Comparison of ENCODE assay signal across 11 mouse cellular contexts in genomic region chr3:65533598-65533997, GRCm38 (mm10). TPM values are rescaled to one million over a fixed set of nuclear protein-coding genes. Genes with fewer than 3 reads are reported as not detected.
A peak's percentile ranks its signal among the peaks of the same experiment; 100 is the strongest.
DNase-seq lines count a peak whose midpoint lies in the region; ATAC-seq and TF ChIP-seq lines count a peak whose summit lies in the region.
"Had no signal": no experiment of that assay in that cellular context is flagged by ENCODE, and none has a peak within 500 bp of the region (broad histone marks: within the 10 kb centered on the region; RNA-seq: fewer than 3 reads in every experiment).

No protein-coding gene starts in this region.

- no peak overlapping the region for H3K4me2 ChIP-seq in liver, postnatal 0 days (ENCODE audit: low read depth, low read length)
- no peak overlapping the region for H3K4me2 ChIP-seq in liver, embryonic 12.5 days
- no peak overlapping the region for H3K4me2 ChIP-seq in limb, embryonic 11.5 days (ENCODE audit: low read depth, severe bottlenecking)
- H3K4me2 ChIP-seq: intestine, embryonic 15.5 days had no signal

- no peak for TF ChIP-seq EP300 in liver, postnatal 0 days (IDR thresholded peaks at IDR 0.05; ENCODE audit: low read depth)

- no peaks in the 10 kb centered on the region for H3K27me3 ChIP-seq in liver, postnatal 0 days (ENCODE audit: insufficient read depth, low read length)
- 0 out of 2 replicates have a peak, but pooled peaks cover 3% of the 10 kb centered on the region for H3K27me3 ChIP-seq in liver, embryonic 12.5 days (replicated peaks)
- no peaks in the 10 kb centered on the region for H3K27me3 ChIP-seq in limb, embryonic 11.5 days (ENCODE audit: control insufficient read depth, insufficient read depth, low read length)
- H3K27me3 ChIP-seq: intestine, embryonic 15.5 days had no signal

- no peaks in the 10 kb centered on the region for H3K9me3 ChIP-seq in liver, postnatal 0 days (ENCODE audit: low read length)
- no peaks in the 10 kb centered on the region for H3K9me3 ChIP-seq in liver, embryonic 12.5 days (replicated peaks)
- no peaks in the 10 kb centered on the region for H3K9me3 ChIP-seq in limb, embryonic 11.5 days (ENCODE audit: control insufficient read depth, low read length)
- H3K9me3 ChIP-seq: intestine, embryonic 15.5 days had no signal

- no peaks in the 10 kb centered on the region for H3K36me3 ChIP-seq in liver, postnatal 0 days (replicated peaks; ENCODE audit: insufficient read depth, low read length)
- H3K36me3 ChIP-seq in liver, embryonic 12.5 days: peaks cover 12% of the 10 kb centered on the region
- H3K36me3 ChIP-seq in limb, embryonic 11.5 days (ENCODE audit: control insufficient read depth, insufficient read depth, low read length): no peaks in the 10 kb centered on the region

- WGBS in liver, postnatal 0 days (ENCODE audit: insufficient replicate concordance): 53% methylated on average over 3 of the region's 3 CpGs
- 63% methylated on average over 3 of the region's 3 CpGs for WGBS in liver, embryonic 12.5 days (ENCODE audit: insufficient replicate concordance)
- 40% methylated on average over 3 of the region's 3 CpGs for WGBS in limb, embryonic 11.5 days

- ATAC-seq in liver, postnatal 0 days: peak; percentile 66
- ATAC-seq in liver, embryonic 12.5 days: no peak
- ATAC-seq in limb, embryonic 11.5 days (ENCODE audit: insufficient number of reproducible peaks, low FRiP score, low TSS enrichment, low read depth): no peak
- ATAC-seq in megakaryocyte progenitor cell, adult 5-6 weeks (replicated peaks; ENCODE audit: poor library complexity): no peak
- ATAC-seq: intestine, embryonic 15.5 days had no signal

- DNase-seq in embryo, embryonic 10 days (ENCODE audit: low spot score): peak; percentile 35
- DNase-seq in embryo, embryonic 9.5 days (ENCODE audit: extremely low spot score): no peak
- peak; percentile 24 for DNase-seq in liver, postnatal 0 days
- DNase-seq in R1 (ENCODE audit: low read depth, low spot score): peak; percentile 35
- DNase-seq in limb, embryonic 11.5 days (ENCODE audit: low spot score): peak; percentile 35
- DNase-seq in layer of hippocampus, adult 9-10 months (ENCODE audit: low spot score): no peak
- DNase-seq: gastrocnemius, postnatal 14 days; liver had no signal

- no peak overlapping the region for H3K27ac ChIP-seq in liver, postnatal 0 days (ENCODE audit: low read depth)
- no peak overlapping the region for H3K27ac ChIP-seq in liver, embryonic 12.5 days
- no peak overlapping the region for H3K27ac ChIP-seq in limb, embryonic 11.5 days (replicated peaks; ENCODE audit: low read depth, low read length)
- H3K27ac ChIP-seq: intestine, embryonic 15.5 days had no signal

- H3K9ac ChIP-seq in liver, postnatal 0 days (replicated peaks): no peak overlapping the region
- no peak overlapping the region for H3K9ac ChIP-seq in liver, embryonic 12.5 days
- no peak overlapping the region for H3K9ac ChIP-seq in limb, embryonic 11.5 days (ENCODE audit: low read length)
- H3K9ac ChIP-seq: intestine, embryonic 15.5 days had no signal

- peaks cover 4% of the 10 kb centered on the region for H3K4me1 ChIP-seq in liver, postnatal 0 days (ENCODE audit: insufficient read depth)
- H3K4me1 ChIP-seq in liver, embryonic 12.5 days: peaks cover 16% of the 10 kb centered on the region
- no peaks in the 10 kb centered on the region for H3K4me1 ChIP-seq in limb, embryonic 11.5 days (ENCODE audit: control insufficient read depth, insufficient read depth, low read length)

- no peak overlapping the region for H3K4me3 ChIP-seq in liver, postnatal 0 days (ENCODE audit: low read depth, low read length)
- no peak overlapping the region for H3K4me3 ChIP-seq in liver, embryonic 12.5 days
- H3K4me3 ChIP-seq in limb, embryonic 11.5 days (ENCODE audit: low read depth, low read length): no peak overlapping the region
- H3K4me3 ChIP-seq: intestine, embryonic 15.5 days had no signal

- no peak for TF ChIP-seq CTCF in liver, postnatal 0 days (IDR thresholded peaks at IDR 0.05; ENCODE audit: low read depth)

RNA-seq across cellular contexts. Expression of gene Tiparp, which starts 5.4 kb away (rescaled TPM):
- 7.4 and 7.5 TPM in 2 replicates for polyA plus RNA-seq in liver, postnatal 0 days (2015; fragmentation: Nextera tagmentation; extraction: Ambion mirVana)
- polyA plus RNA-seq in liver, embryonic 12.5 days (2016; fragmentation: Nextera tagmentation; extraction: Ambion mirVana): 9.4 and 10.2 TPM in 2 replicates
- polyA plus RNA-seq in limb, embryonic 11.5 days (2014; fragmentation: Nextera tagmentation; extraction: Ambion mirVana): 35.8 and 44.3 TPM in 2 replicates
- 20.9 and 31.8 TPM in 2 replicates for total RNA-seq in megakaryocyte progenitor cell, adult 5-6 weeks (2015)
- 17.8 and 24.5 TPM in 2 replicates for total RNA-seq in megakaryocyte progenitor cell, adult 5-6 weeks (2017)

Comparison
In these comparisons a context has a peak if more than half of its experiments do, and no peak if none do; other contexts are left out.
1. DNase-seq: peak in embryo, embryonic 10 days (single experiment), liver, postnatal 0 days (single experiment), R1 (single experiment) and limb, embryonic 11.5 days (single experiment); none in embryo, embryonic 9.5 days (single experiment) and layer of hippocampus, adult 9-10 months (single experiment).